Mouse (Mus musculus): ENCODE results near the gene Ankle1. TPM values are rescaled to one million over a fixed set of nuclear protein-coding genes. Genes with fewer than 3 reads are reported as not detected.

The Ankle1 gene
- polyA plus RNA-seq, 1 experiment from 2014 or later, result 10.3 TPM

DNA sequence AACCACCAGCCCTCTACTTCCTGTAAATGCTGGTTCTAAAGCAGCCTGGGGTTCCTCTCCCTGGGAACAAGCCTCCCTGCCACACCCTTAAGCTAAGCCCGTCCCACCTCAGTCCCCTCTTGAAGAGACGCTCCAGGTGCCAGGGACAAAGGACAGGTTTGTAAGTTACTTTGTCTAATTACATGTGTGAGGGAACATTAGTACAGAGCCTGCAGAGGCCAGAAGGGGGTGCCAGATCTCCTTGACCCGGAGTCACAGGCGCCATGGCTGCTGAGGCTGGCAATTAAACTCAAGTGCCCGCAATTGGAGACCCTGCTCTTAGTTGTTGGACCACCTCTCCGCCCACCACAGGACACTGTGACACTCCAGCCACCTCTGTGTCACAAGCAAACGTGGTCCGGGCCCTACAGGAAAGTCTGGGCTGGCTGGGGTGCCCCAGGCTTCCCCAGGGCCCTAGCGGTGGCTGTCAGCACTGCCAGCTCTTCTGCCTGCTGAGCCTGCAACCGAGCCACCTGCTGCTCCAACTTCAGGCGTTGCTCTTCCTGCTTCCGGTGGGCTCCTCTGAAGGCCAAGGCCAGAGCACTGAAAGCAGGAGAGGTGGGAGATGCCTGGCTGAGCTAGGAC, 20.5 kb upstream of the Ankle1 start:
- no peak overlapping the region for H3K9ac ChIP-seq
- ATAC-seq (ENCODE audit: low FRiP score), result no peak
- peaks cover 28% of the 10 kb centered on the region for H3K4me1 ChIP-seq (replicated peaks)
- H3K9me3 ChIP-seq, result no peaks in the 10 kb centered on the region
- 75% methylated on average over 12 of the region's 12 CpGs for WGBS
- H3K27me3 ChIP-seq, result no peaks in the 10 kb centered on the region
- H3K4me3 ChIP-seq, result no peak overlapping the region
- no peak overlapping the region for H3K27ac ChIP-seq
- H3K36me3 ChIP-seq, result no peaks in the 10 kb centered on the region
- H3K4me2 ChIP-seq, result no peak overlapping the region

DNA sequence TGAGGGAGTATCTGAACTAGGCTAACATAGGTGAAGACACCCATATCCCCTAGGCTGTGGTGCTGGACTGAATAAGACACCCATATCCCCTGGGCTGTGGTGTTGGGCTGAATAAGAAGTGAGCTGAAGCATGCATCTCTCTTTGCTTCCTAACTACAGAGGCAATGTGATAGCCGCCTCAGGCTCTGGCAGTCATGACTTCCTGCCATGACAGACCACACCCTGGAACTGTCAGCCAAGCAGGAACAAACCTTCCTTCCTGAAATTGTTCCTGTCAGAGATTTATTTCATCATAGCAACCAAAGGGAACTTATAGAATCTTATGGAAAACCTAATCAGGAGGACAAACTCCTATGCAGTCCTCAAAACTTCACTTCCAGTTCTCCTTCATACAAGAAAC, 17.5 kb upstream of the Ankle1 start:
- no peak for ATAC-seq (ENCODE audit: low FRiP score)
- WGBS, result 82% methylated on average over 1 of the region's 1 CpGs
- Histone ChIP-seq H3K9me3 (no peaks in the 10 kb centered on the region), H3K4me1 (replicated peaks) (peaks cover 5% of the 10 kb centered on the region), H3K9ac (no peak overlapping the region), H3K27me3 (no peaks in the 10 kb centered on the region), H3K27ac (no peak overlapping the region), H3K4me2 (no peak overlapping the region), H3K36me3 (no peaks in the 10 kb centered on the region), H3K4me3 (no peak overlapping the region)

DNA sequence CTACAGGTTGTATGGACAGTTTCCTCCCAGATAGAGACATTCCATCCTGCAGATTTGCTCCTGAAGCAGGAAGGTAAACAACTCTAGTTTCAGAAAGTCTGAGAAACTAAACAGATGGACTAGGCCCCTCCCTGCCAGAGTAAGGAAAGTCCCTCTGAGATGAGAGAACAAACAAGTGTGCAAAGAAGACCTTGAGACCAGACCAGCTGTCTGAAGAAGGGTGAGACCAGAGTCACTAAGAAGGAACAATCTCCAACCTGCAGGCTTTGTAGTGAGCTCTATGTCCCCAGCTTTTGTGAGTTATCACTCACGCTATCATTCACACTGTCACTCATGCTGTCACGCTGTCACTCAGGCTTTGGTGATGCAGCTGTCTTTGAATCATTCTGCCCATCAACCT, 14.1 kb upstream of the Ankle1 start:
- WGBS, result 95% methylated on average over 2 of the region's 2 CpGs
- no peak overlapping the region for H3K4me3 ChIP-seq
- H3K27me3 ChIP-seq, result no peaks in the 10 kb centered on the region
- no peak overlapping the region for H3K9ac ChIP-seq
- no peak for ATAC-seq (ENCODE audit: low FRiP score)
- no peak overlapping the region for H3K27ac ChIP-seq
- no peaks in the 10 kb centered on the region for H3K9me3 ChIP-seq
- H3K4me2 ChIP-seq, result no peak overlapping the region
- peaks cover 4% of the 10 kb centered on the region; the same call in 1 of the 2 replicates for H3K4me1 ChIP-seq (replicated peaks)
- no peaks in the 10 kb centered on the region for H3K36me3 ChIP-seq

DNA sequence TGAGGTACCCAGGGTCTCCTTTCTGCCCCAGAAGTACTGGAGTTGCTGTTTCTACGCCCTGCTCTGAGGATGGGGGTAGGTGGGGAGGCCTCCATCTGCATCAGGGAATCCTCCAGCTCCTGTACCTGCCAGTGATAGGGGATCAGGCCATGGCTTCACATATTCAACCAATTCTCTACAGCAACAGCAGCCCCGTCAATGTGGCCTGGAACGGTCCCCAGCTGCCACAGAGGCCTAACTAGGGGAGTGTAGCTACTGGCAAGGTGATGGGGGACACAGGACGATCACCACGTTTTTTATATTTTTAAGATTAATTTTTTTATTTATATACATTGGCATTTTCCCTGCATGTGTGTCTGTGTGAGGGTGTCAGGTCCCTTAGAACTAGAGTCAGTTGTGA, 13.4 kb upstream of the Ankle1 start:
- H3K4me3 ChIP-seq, result no peak overlapping the region
- ATAC-seq (ENCODE audit: low FRiP score), result no peak
- peaks cover 7% of the 10 kb centered on the region for H3K4me1 ChIP-seq (replicated peaks)
- no peaks in the 10 kb centered on the region for H3K9me3 ChIP-seq
- no peak overlapping the region for H3K9ac ChIP-seq
- no peak overlapping the region for H3K4me2 ChIP-seq
- H3K27me3 ChIP-seq, result no peaks in the 10 kb centered on the region
- WGBS, result 77% methylated on average over 5 of the region's 5 CpGs
- no peaks in the 10 kb centered on the region for H3K36me3 ChIP-seq
- H3K27ac ChIP-seq, result no peak overlapping the region

DNA sequence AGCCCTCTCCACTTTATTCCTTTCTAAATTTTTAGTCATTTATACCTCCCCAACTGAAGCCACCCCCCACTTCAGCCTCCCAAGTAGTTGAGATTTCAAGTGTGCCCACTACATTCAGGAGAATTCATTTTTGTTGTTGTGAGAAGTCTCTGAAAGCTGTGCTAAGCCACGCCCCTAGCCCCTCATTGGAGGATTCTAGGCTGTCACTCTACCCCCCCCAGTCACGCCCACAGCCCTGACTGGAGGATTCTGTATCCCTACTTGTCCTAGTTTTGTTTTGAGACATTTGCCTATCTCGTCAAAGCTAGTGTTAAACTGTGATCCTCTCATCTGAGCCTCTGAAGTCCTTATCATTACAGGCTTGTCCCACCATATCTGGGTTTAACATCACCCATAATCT, 12.9 kb upstream of the Ankle1 start:
- no peak for ATAC-seq (ENCODE audit: low FRiP score)
- no peak overlapping the region for H3K4me3 ChIP-seq
- H3K9me3 ChIP-seq, result no peaks in the 10 kb centered on the region
- no peak overlapping the region for H3K4me2 ChIP-seq
- 13% methylated on average over 3 of the region's 3 CpGs for WGBS
- H3K4me1 ChIP-seq (replicated peaks), result peaks cover 12% of the 10 kb centered on the region
- no peaks in the 10 kb centered on the region for H3K27me3 ChIP-seq
- H3K9ac ChIP-seq, result no peak overlapping the region
- no peaks in the 10 kb centered on the region for H3K36me3 ChIP-seq
- H3K27ac ChIP-seq, result no peak overlapping the region

DNA sequence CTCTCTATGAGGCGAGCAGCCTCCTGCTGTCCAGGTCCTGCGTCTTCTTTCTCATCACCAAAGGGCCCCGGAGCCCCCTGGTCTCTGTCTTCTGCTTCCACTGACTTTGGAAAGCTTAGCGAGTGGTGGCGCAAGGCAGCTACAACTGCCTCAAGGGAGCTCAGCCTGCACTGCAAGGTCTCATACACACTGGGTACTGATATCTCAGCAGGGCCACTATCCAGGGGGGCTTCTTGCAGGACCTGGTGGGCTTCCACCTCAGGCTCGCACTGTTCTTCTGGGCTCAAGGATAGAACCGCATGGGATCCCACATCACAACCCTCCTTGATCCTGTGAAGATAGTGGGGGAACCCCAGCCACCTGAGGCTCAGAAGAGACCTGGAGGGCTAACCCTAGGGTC, 11.3 kb upstream of the Ankle1 start:
- ATAC-seq (ENCODE audit: low FRiP score), result no peak
- H3K4me2 ChIP-seq, result no peak overlapping the region
- H3K27me3 ChIP-seq, result no peaks in the 10 kb centered on the region
- peaks cover 12% of the 10 kb centered on the region for H3K36me3 ChIP-seq
- H3K4me3 ChIP-seq, result no peak overlapping the region
- 82% methylated on average over 7 of the region's 7 CpGs for whole genome bisulfite sequencing
- H3K9me3 ChIP-seq, result no peaks in the 10 kb centered on the region
- 0 out of 2 replicates have a peak overlapping the region, but pooled peaks have one; percentile 25 for H3K9ac ChIP-seq
- H3K27ac ChIP-seq, result no peak overlapping the region
- H3K4me1 ChIP-seq (replicated peaks), result peaks cover 12% of the 10 kb centered on the region

DNA sequence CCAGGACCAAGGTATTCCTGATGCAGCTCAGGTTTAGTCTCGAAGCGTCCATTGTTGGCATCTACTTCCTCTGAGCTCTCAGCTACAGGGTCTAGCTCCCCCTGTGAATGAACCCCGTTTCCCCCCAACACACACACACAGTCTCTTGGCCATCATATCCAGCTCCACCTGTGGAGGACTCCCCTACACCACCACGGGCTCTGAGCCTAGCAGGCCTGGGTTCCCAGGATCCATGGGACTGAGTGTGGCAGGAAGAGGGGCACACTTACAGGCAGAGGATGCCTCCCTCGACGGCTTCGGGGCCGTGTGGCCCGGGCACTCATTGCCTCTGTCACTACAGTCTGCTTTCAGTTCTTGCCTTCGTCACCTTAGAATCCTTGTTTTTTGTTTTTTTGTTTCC, 10.7 kb upstream of the Ankle1 start:
- Histone ChIP-seq H3K27ac (0 out of 2 replicates have a peak overlapping the region, but pooled peaks have one; percentile 23), H3K36me3 (peaks cover 17% of the 10 kb centered on the region), H3K4me1 (replicated peaks) (peaks cover 12% of the 10 kb centered on the region), H3K4me3 (no peak overlapping the region), H3K27me3 (no peaks in the 10 kb centered on the region), H3K9me3 (no peaks in the 10 kb centered on the region), H3K9ac (no peak overlapping the region), H3K4me2 (no peak overlapping the region)
- no peak for ATAC-seq (ENCODE audit: low FRiP score)
- WGBS, result 80% methylated on average over 10 of the region's 10 CpGs

DNA sequence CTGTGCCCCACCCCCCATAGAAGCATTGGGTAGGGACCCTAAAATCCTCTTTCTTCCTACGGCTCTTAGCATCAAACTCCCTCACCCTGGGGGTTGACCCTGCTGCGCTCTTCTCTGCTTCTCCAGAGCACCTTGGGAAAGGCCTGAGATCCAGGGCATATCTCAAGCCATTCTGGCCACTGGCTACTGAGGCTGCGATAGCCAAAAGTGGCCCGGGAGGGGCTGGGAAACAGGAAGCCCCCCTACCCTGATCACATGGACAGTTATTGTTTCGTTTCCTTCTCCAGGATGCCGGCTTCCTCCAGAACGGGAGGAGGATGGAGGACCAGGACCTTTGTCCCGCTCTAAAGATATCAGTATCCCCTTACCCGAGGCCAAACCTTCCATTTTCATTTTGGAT, 10.2 kb upstream of the Ankle1 start, which contains the start of gene Ushbp1:
Gene Ushbp1, minus strand, starts transcription at position 174 of the 400 bp plus-strand sequence.
- peak within 1 kb of the TSS; percentile 74 for H3K4me3 ChIP-seq
- H3K27ac ChIP-seq, result peak within 1 kb of the TSS; percentile 76
- peaks cover 12% of the 10 kb centered on the region for H3K4me1 ChIP-seq (replicated peaks)
- WGBS, result 83% methylated on average over 9 of the region's 9 CpGs
- H3K36me3 ChIP-seq, result peaks cover 20% of the 10 kb centered on the region
- no peak for ATAC-seq (ENCODE audit: low FRiP score)
- H3K4me2 ChIP-seq, result peak within 1 kb of the TSS; percentile 79
- no peaks in the 10 kb centered on the region for H3K9me3 ChIP-seq
- no peaks in the 10 kb centered on the region for H3K27me3 ChIP-seq
- H3K9ac ChIP-seq, result peak within 1 kb of the TSS; percentile 84; the same call in 1 of the 2 replicates

DNA sequence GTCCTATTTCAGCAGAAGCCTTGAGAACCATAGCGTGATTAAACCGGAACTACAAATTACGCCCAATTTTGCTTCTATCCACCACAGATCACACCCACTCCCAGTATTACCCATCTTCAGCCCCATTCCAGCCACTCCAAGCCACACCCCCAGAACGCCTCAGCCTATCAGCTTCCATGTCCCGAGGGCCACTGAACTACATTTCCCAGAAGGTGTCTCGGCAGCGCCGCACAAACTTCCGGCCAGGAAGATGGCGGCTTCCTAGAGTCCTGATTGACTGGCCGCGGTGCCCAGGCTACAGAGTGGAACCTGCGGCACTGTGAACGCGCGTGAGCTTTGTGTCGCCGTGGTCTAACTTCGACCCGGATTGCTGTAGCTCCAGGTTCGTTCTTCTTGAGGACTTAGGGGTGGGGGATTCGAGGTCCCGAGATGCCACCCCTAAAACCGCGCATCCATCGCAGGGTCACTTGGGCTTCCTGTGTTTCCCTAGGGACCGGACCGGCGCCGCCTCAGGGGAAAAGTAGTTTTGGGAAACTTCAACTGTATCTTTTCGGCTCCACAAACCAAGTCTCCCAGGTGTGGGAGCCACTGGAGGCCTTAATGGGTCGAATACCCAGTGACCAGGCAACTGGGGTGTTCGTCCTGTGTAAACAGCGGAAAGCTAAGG, 9.0 kb upstream of the Ankle1 start, which contains the start of gene Babam1:
Gene Babam1, plus strand, starts transcription at position 223 of the 667 bp plus-strand sequence.
- peak within 1 kb of the TSS; percentile 76 for H3K27ac ChIP-seq
- peak within 1 kb of the TSS; percentile 79 for H3K4me2 ChIP-seq
- H3K4me1 ChIP-seq (replicated peaks), result peaks cover 12% of the 10 kb centered on the region
- H3K9me3 ChIP-seq, result no peaks in the 10 kb centered on the region
- peak within 1 kb of the TSS; percentile 74 for H3K4me3 ChIP-seq
- H3K36me3 ChIP-seq, result peaks cover 25% of the 10 kb centered on the region
- no peaks in the 10 kb centered on the region for H3K27me3 ChIP-seq
- WGBS, result 1% methylated on average over 34 of the region's 34 CpGs
- ATAC-seq (ENCODE audit: low FRiP score), result peak; percentile 97
- H3K9ac ChIP-seq, result peak within 1 kb of the TSS; percentile 84

DNA sequence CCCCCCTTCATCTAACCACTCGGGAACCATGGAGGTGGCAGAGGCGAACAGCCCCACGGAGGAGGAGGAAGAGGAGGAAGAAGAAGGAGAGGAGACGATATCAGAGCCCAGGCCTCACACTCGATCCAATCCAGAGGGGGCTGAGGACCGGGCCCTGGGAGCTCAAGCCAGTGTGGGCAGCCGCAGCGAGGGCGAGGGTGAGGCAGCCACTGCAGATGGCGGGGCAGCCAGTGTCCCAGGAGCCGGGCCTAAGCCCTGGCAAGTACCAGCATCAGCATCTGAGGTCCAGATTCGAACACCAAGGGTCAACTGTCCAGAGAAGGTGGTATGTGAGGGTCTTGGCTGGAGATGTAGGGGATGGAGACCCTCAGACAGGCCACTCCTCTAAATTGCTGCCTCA, 8.1 kb upstream of the Ankle1 start:
- peak overlapping the region; percentile 79 for H3K4me2 ChIP-seq
- H3K36me3 ChIP-seq, result peaks cover 25% of the 10 kb centered on the region
- peak overlapping the region; percentile 84; the same call in 1 of the 2 replicates for H3K9ac ChIP-seq
- peak overlapping the region; percentile 74 for H3K4me3 ChIP-seq
- H3K27me3 ChIP-seq, result no peaks in the 10 kb centered on the region
- H3K9me3 ChIP-seq, result no peaks in the 10 kb centered on the region
- no peak for ATAC-seq (ENCODE audit: low FRiP score)
- H3K27ac ChIP-seq, result no peak overlapping the region
- H3K4me1 ChIP-seq (replicated peaks), result peaks cover 12% of the 10 kb centered on the region
- WGBS, result 84% methylated on average over 12 of the region's 12 CpGs

DNA sequence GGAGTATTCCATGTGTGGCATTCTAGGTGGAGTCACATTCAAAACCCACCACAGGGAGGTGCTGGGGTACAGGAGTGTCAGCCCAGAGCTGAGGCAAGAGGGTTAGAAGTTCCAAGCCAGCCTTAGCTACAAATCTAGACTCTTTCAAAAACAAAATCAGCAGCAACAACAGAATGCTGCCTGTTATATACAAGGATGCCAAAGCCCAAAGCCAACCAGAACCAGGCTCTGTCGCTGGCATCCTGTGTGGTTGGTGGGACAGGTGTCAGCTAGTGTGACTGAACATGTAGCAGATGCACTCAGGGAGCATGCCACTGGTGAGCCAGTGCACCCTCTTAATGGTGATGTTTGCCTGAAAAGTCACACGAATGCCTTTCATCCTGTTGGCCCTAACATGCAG, 5.0 kb upstream of the Ankle1 start:
- no peak for ATAC-seq (ENCODE audit: low FRiP score)
- Histone ChIP-seq H3K9me3 (no peaks in the 10 kb centered on the region), H3K9ac (no peak overlapping the region), H3K4me1 (replicated peaks) (peaks cover 18% of the 10 kb centered on the region), H3K27me3 (no peaks in the 10 kb centered on the region), H3K4me2 (no peak overlapping the region), H3K4me3 (no peak overlapping the region), H3K36me3 (peaks cover 35% of the 10 kb centered on the region), H3K27ac (no peak overlapping the region)
- 90% methylated on average over 2 of the region's 2 CpGs for WGBS

DNA sequence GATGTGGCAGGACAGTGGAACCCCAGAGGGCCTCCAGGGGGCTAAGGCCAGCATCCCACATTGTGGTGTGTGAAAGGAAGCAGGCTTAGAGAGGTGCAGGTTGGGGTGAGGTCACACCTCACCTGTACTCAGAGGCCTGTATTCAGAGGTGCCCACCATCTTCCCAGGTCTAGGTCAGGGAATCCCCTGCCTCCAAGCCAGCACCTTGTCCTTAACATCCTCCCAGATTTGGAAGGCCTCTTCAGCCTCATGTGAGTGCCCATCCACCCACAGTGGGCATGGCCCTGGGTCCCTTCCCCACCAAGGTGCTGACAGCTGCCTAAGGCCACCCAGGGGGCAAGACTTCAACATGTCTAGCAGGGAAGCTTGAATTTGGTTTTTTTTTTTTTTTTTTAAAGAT, 4.4 kb upstream of the Ankle1 start:
- Histone ChIP-seq H3K4me2 (no peak overlapping the region), H3K4me3 (no peak overlapping the region), H3K9me3 (no peaks in the 10 kb centered on the region), H3K9ac (no peak overlapping the region), H3K27me3 (no peaks in the 10 kb centered on the region), H3K36me3 (peaks cover 35% of the 10 kb centered on the region), H3K4me1 (replicated peaks) (peaks cover 21% of the 10 kb centered on the region), H3K27ac (no peak overlapping the region)
- ATAC-seq (ENCODE audit: low FRiP score), result no peak

Measured in hindbrain, embryonic 13.5 days (tissue).